Mouse (Mus musculus) embryonic fibroblast, embryonic 13.5 days (primary cell): ENCODE data around the gene Ubl7. TPM values are rescaled to one million over a fixed set of nuclear protein-coding genes. Genes with fewer than 3 reads are reported as not detected.

Experiments used
- H3K27ac ChIP-seq: 2 replicates; pipeline ENCODE4 v1.5.1; 2012; ENCODE audit warnings: low read length, control low read depth, inconsistent platforms; ENCODE audit not compliant: insufficient read depth
- H3K4me1 ChIP-seq: 2 replicates; pipeline ENCODE4 v1.6.1; 2011; ENCODE audit warnings: low read length; ENCODE audit not compliant: control insufficient read depth, insufficient read depth
- H3K4me3 ChIP-seq: 2 replicates; pipeline ENCODE4 v1.5.1; 2011; ENCODE audit warnings: mild to moderate bottlenecking, control low read depth, low read length; ENCODE audit not compliant: insufficient read depth
- CTCF ChIP-seq: IDR thresholded peaks from 2 replicates; pipeline ENCODE4 v1.5.1; 2011; ENCODE audit warnings: mild to moderate bottlenecking, control low read depth, low read length, moderate library complexity, borderline replicate concordance; ENCODE audit not compliant: insufficient read depth
- POLR2A ChIP-seq: IDR thresholded peaks from 2 replicates; pipeline ENCODE4 v1.6.1; 2011; ENCODE audit warnings: low read depth, mild to moderate bottlenecking, control low read depth, low read length, moderate library complexity
- polyA plus RNA-seq: library from polyadenylated mRNA; stranded (reverse); fragments of >200 nt; gene quantifications from 2 replicates; pipeline ENCODE4 v1.2.4, GENCODE M21; 2011; ENCODE audit warnings: low read depth; ENCODE audit not compliant: missing spikeins, insufficient read length

Ubl7 gene
- polyA plus RNA-seq, 1 experiment, result 55.2 TPM

- Histone ChIP-seq H3K4me1 (no peaks in the 10 kb centered on the region), H3K4me3 (no peak overlapping the region), H3K27ac (no peak overlapping the region)
- TF ChIP-seq POLR2A (no peak), CTCF (no peak)
Measured at GRCm38 (mm10) chr9:57904250-57904644, 6.5 kb upstream of the Ubl7 start.

GRCm38 (mm10) chr9:57907206-57907605, 3.6 kb upstream of the Ubl7 start:
- TF ChIP-seq CTCF (no peak), POLR2A (no peak)

GRCm38 (mm10) chr9:57912571-57912970, 1.8 kb downstream of the Ubl7 start:
- Histone ChIP-seq H3K4me1 (peaks cover 4% of the 10 kb centered on the region), H3K27ac (no peak overlapping the region), H3K4me3 (no peak overlapping the region)
- TF ChIP-seq POLR2A, result no peak
- no peak for TF ChIP-seq CTCF

More at GRCm38 (mm10) chr9:57907206-57907605, 3.6 kb upstream of the Ubl7 start:
- Histone ChIP-seq H3K27ac (no peak overlapping the region), H3K4me1 (peaks cover 4% of the 10 kb centered on the region), H3K4me3 (no peak overlapping the region)

- Histone ChIP-seq H3K27ac (no peak overlapping the region), H3K4me1 (no peaks in the 10 kb centered on the region), H3K4me3 (no peak overlapping the region)
- TF ChIP-seq CTCF, result no peak
- no peak for TF ChIP-seq POLR2A
Measured at GRCm38 (mm10) chr9:57921491-57922060, 10.8 kb downstream of the Ubl7 start.

- TF ChIP-seq POLR2A (no peak), CTCF (no peak)
- Histone ChIP-seq H3K27ac (no peak overlapping the region), H3K4me1 (no peaks in the 10 kb centered on the region), H3K4me3 (no peak overlapping the region)
Measured at GRCm38 (mm10) chr9:57922381-57922780, 11.6 kb downstream of the Ubl7 start.

GRCm38 (mm10) chr9:57923046-57923445, 12.3 kb downstream of the Ubl7 start:
- no peaks in the 10 kb centered on the region for H3K4me1 ChIP-seq

GRCm38 (mm10) chr9:57931166-57931767, 20.5 kb downstream of the Ubl7 start:
- TF ChIP-seq CTCF (no peak), POLR2A (no peak)
- H3K4me3 ChIP-seq, result no peak overlapping the region
- H3K27ac ChIP-seq, result no peak overlapping the region
- no peaks in the 10 kb centered on the region for H3K4me1 ChIP-seq

More at GRCm38 (mm10) chr9:57923046-57923445, 12.3 kb downstream of the Ubl7 start:
- no peak overlapping the region for H3K27ac ChIP-seq
- TF ChIP-seq POLR2A (no peak), CTCF (no peak)
- H3K4me3 ChIP-seq, result no peak overlapping the region

- H3K27ac ChIP-seq, result no peak overlapping the region
- H3K4me1 ChIP-seq, result no peaks in the 10 kb centered on the region
- TF ChIP-seq POLR2A (no peak), CTCF (no peak)
- H3K4me3 ChIP-seq, result no peak overlapping the region
Measured at GRCm38 (mm10) chr9:57932253-57932652, 21.5 kb downstream of the Ubl7 start.

GRCm38 (mm10) chr9:57932831-57933602, 22.2 kb downstream of the Ubl7 start:
- Histone ChIP-seq H3K4me1 (peaks cover 2% of the 10 kb centered on the region; the same call in 1 of the 2 replicates), H3K27ac (no peak overlapping the region), H3K4me3 (no peak overlapping the region)
- no peak for TF ChIP-seq CTCF
- TF ChIP-seq POLR2A, result no peak
